8 mouse cellular contexts compared by ENCODE assay signal in genomic region chr5:63886709-63887108, GRCm38 (mm10).
DNase-seq lines count a peak whose midpoint lies in the region; ATAC-seq and TF ChIP-seq lines count a peak whose summit lies in the region.

No protein-coding gene starts in this region.

- ATAC-seq in forebrain, embryonic 11.5 days (replicated peaks; ENCODE audit: low FRiP score): peak; percentile 65
- peak; percentile 73 for ATAC-seq in forebrain, embryonic 14.5 days
- ATAC-seq in limb, embryonic 14.5 days (ENCODE audit: low FRiP score, low read depth): no peak
- 0 out of 2 replicates have a peak, but pooled peaks have one; percentile 25 for ATAC-seq in stomach, embryonic 16.5 days (ENCODE audit: insufficient read depth, low FRiP score)
- no peak for ATAC-seq in erythroid progenitor cell, adult 5-6 weeks (replicated peaks; ENCODE audit: low FRiP score, poor library complexity, severe bottlenecking)

- H3K27ac ChIP-seq in forebrain, embryonic 11.5 days (ENCODE audit: low read depth, low read length): no peak overlapping the region
- no peak overlapping the region for H3K27ac ChIP-seq in forebrain, embryonic 10.5 days
- no peak overlapping the region for H3K27ac ChIP-seq in testis, adult 2 months (ENCODE audit: control insufficient read depth, insufficient read depth, low read depth, low read length)
- no peak overlapping the region for H3K27ac ChIP-seq in forebrain, embryonic 14.5 days (ENCODE audit: low read depth, low read length)
- no peak overlapping the region for H3K27ac ChIP-seq in limb, embryonic 14.5 days (replicated peaks; ENCODE audit: low read depth, low read length)
- H3K27ac ChIP-seq in stomach, embryonic 16.5 days (ENCODE audit: low read length): no peak overlapping the region

- no peaks in the 10 kb centered on the region for H3K4me1 ChIP-seq in forebrain, embryonic 11.5 days (replicated peaks; ENCODE audit: control insufficient read depth, insufficient read depth, low read length)
- H3K4me1 ChIP-seq in forebrain, embryonic 10.5 days: peaks cover 2% of the 10 kb centered on the region; the same call in 1 of the 2 replicates
- H3K4me1 ChIP-seq in testis, adult 2 months (ENCODE audit: control insufficient read depth, insufficient read depth, low read length): no peaks in the 10 kb centered on the region
- H3K4me1 ChIP-seq in forebrain, embryonic 14.5 days (ENCODE audit: control insufficient read depth, insufficient read depth, low read length): no peaks in the 10 kb centered on the region
- no peaks in the 10 kb centered on the region for H3K4me1 ChIP-seq in limb, embryonic 14.5 days (ENCODE audit: control insufficient read depth, insufficient read depth, low read length)
- no peaks in the 10 kb centered on the region; the same call in 1 of the 2 replicates for H3K4me1 ChIP-seq in stomach, embryonic 16.5 days (ENCODE audit: control insufficient read depth, insufficient read depth, low read length)

- TF ChIP-seq POLR2A in testis, adult 2 months (IDR thresholded peaks at IDR 0.05; ENCODE audit: control insufficient read depth, low read depth, low read length): no peak
- no peak for TF ChIP-seq POLR2A in limb, embryonic 14.5 days (IDR thresholded peaks at IDR 0.05; ENCODE audit: borderline replicate concordance, extremely low read depth, insufficient read depth, insufficient read length)

- no peak for DNase-seq in forebrain, embryonic 11.5 days (ENCODE audit: low spot score)
- DNase-seq in forebrain, embryonic 10.5 days (ENCODE audit: extremely low spot score, low spot score): no peak
- DNase-seq in testis, postnatal 10 days (ENCODE audit: low spot score): no peak
- peak; percentile 78 for DNase-seq in forebrain, embryonic 14.5 days (ENCODE audit: low spot score)
- peak; percentile 29 for DNase-seq in limb, embryonic 14.5 days (ENCODE audit: low spot score)

- no peaks in the 10 kb centered on the region for H3K27me3 ChIP-seq in forebrain, embryonic 11.5 days (ENCODE audit: control insufficient read depth, insufficient read depth, low read length)
- no peaks in the 10 kb centered on the region for H3K27me3 ChIP-seq in forebrain, embryonic 10.5 days (ENCODE audit: poor library complexity, severe bottlenecking)
- H3K27me3 ChIP-seq in testis, adult 2 months (ENCODE audit: control insufficient read depth, insufficient read depth, low read length): no peaks in the 10 kb centered on the region
- H3K27me3 ChIP-seq in forebrain, embryonic 14.5 days (replicated peaks; ENCODE audit: control insufficient read depth, insufficient read depth, low read length): no peaks in the 10 kb centered on the region
- H3K27me3 ChIP-seq in limb, embryonic 14.5 days (ENCODE audit: control insufficient read depth, insufficient read depth, low read length): no peaks in the 10 kb centered on the region
- H3K27me3 ChIP-seq in stomach, embryonic 16.5 days (ENCODE audit: control insufficient read depth, insufficient read depth, low read length): no peaks in the 10 kb centered on the region

- no peak overlapping the region for H3K4me3 ChIP-seq in forebrain, embryonic 11.5 days (ENCODE audit: low read depth, low read length)
- no peak overlapping the region for H3K4me3 ChIP-seq in forebrain, embryonic 10.5 days
- no peak overlapping the region for H3K4me3 ChIP-seq in testis, adult 2 months (ENCODE audit: control insufficient read depth, low read depth, low read length)
- no peak overlapping the region for H3K4me3 ChIP-seq in forebrain, embryonic 14.5 days (ENCODE audit: low read depth, low read length)
- no peak overlapping the region for H3K4me3 ChIP-seq in limb, embryonic 14.5 days (replicated peaks; ENCODE audit: low read length)
- no peak overlapping the region for H3K4me3 ChIP-seq in stomach, embryonic 16.5 days (replicated peaks; ENCODE audit: low read length)

- H3K9me3 ChIP-seq in forebrain, embryonic 11.5 days (ENCODE audit: control insufficient read depth, low read length): no peaks in the 10 kb centered on the region
- no peaks in the 10 kb centered on the region for H3K9me3 ChIP-seq in forebrain, embryonic 10.5 days
- H3K9me3 ChIP-seq in forebrain, embryonic 14.5 days (replicated peaks; ENCODE audit: control insufficient read depth, low read length): no peaks in the 10 kb centered on the region
- no peaks in the 10 kb centered on the region for H3K9me3 ChIP-seq in limb, embryonic 14.5 days (ENCODE audit: control insufficient read depth, low read length)
- H3K9me3 ChIP-seq in stomach, embryonic 16.5 days (replicated peaks; ENCODE audit: control insufficient read depth, low read length): no peaks in the 10 kb centered on the region

- 46% methylated on average over 6 of the region's 6 CpGs for WGBS in forebrain, embryonic 11.5 days
- 42% methylated on average over 6 of the region's 6 CpGs for WGBS in forebrain, embryonic 10.5 days
- WGBS in forebrain, embryonic 14.5 days: 37% methylated on average over 6 of the region's 6 CpGs
- 24% methylated on average over 6 of the region's 6 CpGs for WGBS in limb, embryonic 14.5 days
- WGBS in stomach, embryonic 16.5 days: 31% methylated on average over 6 of the region's 6 CpGs

- no peak overlapping the region for H3K4me2 ChIP-seq in forebrain, embryonic 11.5 days (ENCODE audit: low read depth, low read length, severe bottlenecking)
- H3K4me2 ChIP-seq in forebrain, embryonic 14.5 days (ENCODE audit: low read length): no peak overlapping the region
- no peak overlapping the region for H3K4me2 ChIP-seq in limb, embryonic 14.5 days (replicated peaks; ENCODE audit: low read depth, low read length, severe bottlenecking)
- no peak overlapping the region for H3K4me2 ChIP-seq in stomach, embryonic 16.5 days (ENCODE audit: low read depth, low read length)

- no peak overlapping the region for H3K9ac ChIP-seq in forebrain, embryonic 11.5 days (ENCODE audit: low read length)
- no peak overlapping the region for H3K9ac ChIP-seq in forebrain, embryonic 14.5 days (ENCODE audit: low read length)
- H3K9ac ChIP-seq in limb, embryonic 14.5 days (ENCODE audit: low read depth, low read length, severe bottlenecking): no peak overlapping the region
- H3K9ac ChIP-seq in stomach, embryonic 16.5 days (ENCODE audit: low read length): no peak overlapping the region

- peak; percentile 29; the same call in 1 of the 2 replicates for TF ChIP-seq CTCF in testis, adult 2 months (IDR thresholded peaks at IDR 0.05; ENCODE audit: control insufficient read depth, insufficient read depth, insufficient replicate concordance, low read depth, low read length)

- H3K36me3 ChIP-seq in forebrain, embryonic 11.5 days (ENCODE audit: control insufficient read depth, insufficient read depth, low read length): no peaks in the 10 kb centered on the region
- no peaks in the 10 kb centered on the region for H3K36me3 ChIP-seq in forebrain, embryonic 10.5 days (replicated peaks)
- no peaks in the 10 kb centered on the region for H3K36me3 ChIP-seq in testis, adult 2 months (ENCODE audit: control insufficient read depth, insufficient read depth, low read length)
- no peaks in the 10 kb centered on the region for H3K36me3 ChIP-seq in forebrain, embryonic 14.5 days (ENCODE audit: control insufficient read depth, insufficient read depth, low read length)
- H3K36me3 ChIP-seq in limb, embryonic 14.5 days (ENCODE audit: control insufficient read depth, insufficient read depth, low read length): no peaks in the 10 kb centered on the region
- no peaks in the 10 kb centered on the region; the same call in 1 of the 2 replicates for H3K36me3 ChIP-seq in stomach, embryonic 16.5 days (ENCODE audit: control insufficient read depth, insufficient read depth, low read length)

Comparison
In these comparisons a context has a peak if more than half of its experiments do, and no peak if none do; other contexts are left out.
1. DNase-seq: peak in forebrain, embryonic 14.5 days (single experiment) and limb, embryonic 14.5 days (single experiment); none in forebrain, embryonic 11.5 days (single experiment), forebrain, embryonic 10.5 days (single experiment) and testis, postnatal 10 days (single experiment).
2. ATAC-seq: peak in forebrain, embryonic 11.5 days (single experiment), forebrain, embryonic 14.5 days (single experiment) and stomach, embryonic 16.5 days (single experiment); none in limb, embryonic 14.5 days (single experiment) and erythroid progenitor cell, adult 5-6 weeks (single experiment).